Mouse (Mus musculus): ENCODE data around the gene Zmynd10. TPM values are rescaled to one million over a fixed set of nuclear protein-coding genes. Genes with fewer than 3 reads are reported as not detected.

Gene Zmynd10
- polyA plus RNA-seq, 1 experiment from 2014 or later = 2.1 TPM

DNA sequence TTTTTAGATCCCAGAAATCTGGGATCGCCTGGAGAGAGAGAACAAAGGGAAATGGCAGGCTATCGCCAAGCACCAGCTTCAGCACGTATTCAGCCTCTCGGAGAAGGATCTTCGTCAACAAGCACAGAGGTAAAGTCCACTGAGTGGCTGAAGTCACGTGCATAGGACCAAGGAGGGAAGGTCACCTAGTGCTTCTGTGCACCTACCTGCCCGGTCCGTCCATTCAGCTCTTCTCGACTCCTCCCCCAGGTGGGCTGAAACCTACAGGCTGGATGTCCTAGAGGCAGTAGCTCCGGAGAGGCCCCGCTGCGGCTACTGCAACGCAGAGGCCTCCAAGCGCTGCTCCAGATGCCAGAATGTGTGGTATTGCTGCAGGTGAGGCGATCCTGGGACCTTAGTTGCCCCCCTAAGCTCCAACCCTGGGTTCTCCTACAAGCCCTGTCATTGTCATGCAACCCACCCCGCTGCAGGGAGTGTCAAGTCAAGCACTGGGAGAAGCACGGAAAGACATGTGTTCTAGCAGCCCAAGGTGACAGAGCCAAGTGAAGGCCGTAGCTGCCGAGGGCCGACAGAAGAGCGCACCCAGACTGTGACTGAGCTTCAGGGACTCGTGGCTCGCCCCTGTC, 3.5 kb downstream of the Zmynd10 start:
- WGBS = 28% methylated on average over 23 of the region's 23 CpGs
- H3K4me1 ChIP-seq = peaks cover 62% of the 10 kb centered on the region
- H3K9ac ChIP-seq = peak overlapping the region; percentile 84
- H3K27ac ChIP-seq = peak overlapping the region; percentile 73; the same call in 1 of the 2 replicates
- no peak for ATAC-seq (ENCODE audit: insufficient number of reproducible peaks, insufficient read depth, low FRiP score, low TSS enrichment, low read depth)
- peak overlapping the region; percentile 96 for H3K4me2 ChIP-seq
- H3K36me3 ChIP-seq = no peaks in the 10 kb centered on the region
- no peaks in the 10 kb centered on the region for H3K9me3 ChIP-seq
- H3K4me3 ChIP-seq = peak overlapping the region; percentile 56
- 0 out of 2 replicates have a peak, but pooled peaks cover 7% of the 10 kb centered on the region for H3K27me3 ChIP-seq

DNA sequence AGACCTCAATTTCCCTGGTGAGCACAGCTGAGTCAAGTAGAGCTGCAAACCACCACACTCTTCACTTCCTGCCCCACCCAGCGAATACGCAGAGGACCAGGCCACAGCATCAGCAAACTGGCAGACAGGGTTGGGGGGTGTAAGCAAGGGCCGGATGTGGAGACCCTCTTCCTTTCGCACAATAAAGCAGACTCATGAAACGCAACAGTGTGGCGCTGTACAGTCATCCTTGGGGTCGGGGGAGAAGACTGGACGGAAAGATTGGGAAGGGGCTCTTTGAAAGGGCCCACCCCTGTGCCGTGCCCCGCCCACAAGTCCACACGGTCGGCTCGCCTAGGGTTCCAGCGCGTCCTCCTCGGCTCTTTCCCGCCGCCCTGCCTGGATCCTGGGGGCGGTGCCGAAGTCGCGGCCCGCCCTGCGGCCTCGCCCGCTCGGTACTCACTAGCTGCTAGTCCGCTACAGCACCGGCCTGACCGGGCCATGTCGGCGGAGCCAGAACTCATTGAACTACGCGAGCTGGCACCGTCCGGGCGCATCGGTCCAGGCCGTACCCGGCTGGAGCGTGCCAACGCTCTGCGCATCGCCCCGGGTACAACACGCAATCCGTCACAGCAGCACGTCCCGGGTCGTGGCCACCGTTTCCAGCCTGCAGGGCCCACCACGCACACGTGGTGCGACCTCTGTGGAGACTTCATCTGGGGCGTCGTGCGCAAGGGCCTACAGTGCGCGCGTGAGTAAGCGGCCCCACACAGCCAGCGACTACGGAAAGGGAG, 4.2 kb downstream of the Zmynd10 start, which contains the start of gene Rassf1:
Gene Rassf1 (plus strand): TSS at position 439 of the 773 bp plus-strand sequence.
- WGBS = under 1% methylated on average over 63 of the region's 63 CpGs
- H3K36me3 ChIP-seq = no peaks in the 10 kb centered on the region
- H3K9ac ChIP-seq = peak within 1 kb of the TSS; percentile 84
- no peak for ATAC-seq (ENCODE audit: insufficient number of reproducible peaks, insufficient read depth, low FRiP score, low TSS enrichment, low read depth)
- H3K9me3 ChIP-seq = no peaks in the 10 kb centered on the region
- H3K4me1 ChIP-seq = peaks cover 62% of the 10 kb centered on the region
- peak within 1 kb of the TSS; percentile 56 for H3K4me3 ChIP-seq
- 0 out of 2 replicates have a peak, but pooled peaks cover 7% of the 10 kb centered on the region for H3K27me3 ChIP-seq
- H3K4me2 ChIP-seq = peak within 1 kb of the TSS; percentile 96
- H3K27ac ChIP-seq = peak within 1 kb of the TSS; percentile 73

DNA sequence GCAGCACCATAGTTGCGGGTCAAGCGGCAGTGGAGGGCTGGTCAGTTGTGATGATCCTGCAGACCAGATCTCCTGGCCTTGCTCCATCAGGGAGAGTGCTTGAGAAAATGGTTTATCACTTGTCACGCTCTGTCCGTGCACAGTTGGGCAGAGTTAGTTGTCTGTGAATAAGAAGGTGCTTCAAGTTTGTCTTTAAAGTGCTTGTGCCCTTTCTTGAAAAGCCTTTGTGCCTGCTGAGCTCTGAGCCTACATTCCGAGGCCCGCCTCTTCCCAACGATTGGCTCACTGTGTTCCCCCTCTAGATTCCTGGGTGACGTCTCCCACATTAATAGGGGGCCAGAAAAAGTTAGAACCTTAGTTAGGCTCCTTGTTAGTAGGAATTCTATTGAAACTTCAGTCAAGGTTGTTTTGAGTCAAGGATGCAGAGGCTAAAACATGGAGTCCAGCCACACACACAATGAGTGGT, 4.8 kb downstream of the Zmynd10 start:
- H3K4me2 ChIP-seq = peak overlapping the region; percentile 96
- H3K36me3 ChIP-seq = peaks cover 4% of the 10 kb centered on the region
- peak overlapping the region; percentile 56 for H3K4me3 ChIP-seq
- H3K9ac ChIP-seq = peak overlapping the region; percentile 84
- H3K27ac ChIP-seq = peak overlapping the region; percentile 73
- H3K27me3 ChIP-seq = 0 out of 2 replicates have a peak, but pooled peaks cover 7% of the 10 kb centered on the region
- 8% methylated on average over 8 of the region's 8 CpGs for WGBS
- H3K4me1 ChIP-seq = peaks cover 62% of the 10 kb centered on the region
- no peak for ATAC-seq (ENCODE audit: insufficient number of reproducible peaks, insufficient read depth, low FRiP score, low TSS enrichment, low read depth)
- no peaks in the 10 kb centered on the region for H3K9me3 ChIP-seq

DNA sequence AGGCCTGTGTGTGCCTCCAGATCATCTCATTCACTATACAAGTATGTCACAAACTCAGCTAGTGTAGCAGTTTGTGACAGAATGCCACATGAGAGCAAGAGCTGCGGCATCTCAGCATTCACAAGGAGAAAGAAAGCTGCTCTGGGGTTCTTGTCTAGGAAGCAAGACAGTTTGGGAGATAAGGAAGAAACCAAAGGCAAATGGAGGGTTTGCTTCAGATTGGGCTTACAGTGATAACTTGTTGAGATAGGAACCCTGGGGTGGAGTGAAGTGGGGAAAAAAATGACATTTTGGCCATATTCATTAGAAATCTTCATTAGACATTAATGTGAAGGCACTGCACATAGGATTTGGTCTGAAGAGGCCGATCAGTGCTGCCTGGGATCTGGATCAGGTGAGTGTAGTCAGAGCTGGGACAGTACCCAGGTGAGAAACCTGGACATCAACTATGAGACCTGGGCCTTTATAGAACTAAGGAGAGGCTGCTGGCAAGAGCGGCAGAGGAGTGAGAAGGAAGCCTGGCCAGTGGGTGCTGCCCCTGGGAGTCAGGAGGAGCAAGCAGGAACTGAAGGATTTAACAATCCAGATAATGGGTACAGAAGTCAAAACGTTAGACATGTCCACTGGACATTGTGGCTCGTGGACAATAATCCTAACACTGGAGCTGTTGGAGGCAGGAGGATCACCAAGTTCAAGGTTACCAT, 5.7 kb downstream of the Zmynd10 start:
- Histone ChIP-seq H3K4me3 (peak overlapping the region; percentile 66), H3K4me2 (peak overlapping the region; percentile 96)

DNA sequence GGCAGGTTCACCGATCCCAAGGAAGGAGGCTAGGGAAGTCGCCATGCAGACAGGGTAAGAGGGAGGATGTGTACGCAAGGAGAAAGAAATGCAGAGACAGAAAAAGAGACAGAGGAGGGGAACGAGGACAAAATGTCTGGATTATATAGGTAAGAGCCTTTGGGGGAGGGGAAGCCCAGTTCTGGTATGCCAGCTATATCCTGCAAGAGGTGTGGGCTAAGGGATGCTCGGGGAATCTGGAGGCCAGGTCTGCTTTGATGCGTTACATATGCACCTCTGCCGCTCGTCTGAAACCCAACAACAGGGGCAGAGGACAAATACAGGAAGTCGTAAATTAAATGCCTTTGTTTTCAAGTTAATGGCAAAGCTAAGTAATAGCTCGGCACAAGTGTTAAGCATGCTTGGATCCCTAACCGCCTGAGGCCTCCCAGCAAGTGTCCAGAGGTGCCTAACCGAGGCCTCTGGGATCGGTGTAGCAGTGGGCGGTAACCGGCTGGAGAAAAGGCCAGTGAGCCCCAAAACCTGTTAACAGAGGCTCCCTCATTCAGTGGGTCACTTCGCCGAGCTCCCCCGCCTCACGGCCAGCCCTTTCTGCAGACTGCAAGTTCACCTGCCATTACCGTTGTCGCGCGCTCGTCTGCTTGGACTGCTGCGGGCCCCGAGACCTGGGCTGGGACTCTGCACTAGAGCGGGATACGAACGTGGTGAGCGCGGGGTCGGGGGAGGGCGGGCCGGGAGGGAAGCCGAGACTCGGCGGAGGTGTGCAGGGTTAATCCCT, 6.6 kb downstream of the Zmynd10 start:
- Histone ChIP-seq H3K4me2 (peak overlapping the region; percentile 96), H3K4me1 (peaks cover 57% of the 10 kb centered on the region), H3K27me3 (0 out of 2 replicates have a peak, but pooled peaks cover 7% of the 10 kb centered on the region), H3K27ac (peak overlapping the region; percentile 95), H3K36me3 (peaks cover 22% of the 10 kb centered on the region), H3K9me3 (no peaks in the 10 kb centered on the region), H3K9ac (peak overlapping the region; percentile 78), H3K4me3 (peak overlapping the region; percentile 66)
- ATAC-seq (ENCODE audit: insufficient number of reproducible peaks, insufficient read depth, low FRiP score, low TSS enrichment, low read depth) = peak; percentile 45
- WGBS = 5% methylated on average over 37 of the region's 37 CpGs

More for the DNA sequence above, 5.7 kb downstream of the Zmynd10 start:
- Histone ChIP-seq H3K27ac (no peak overlapping the region), H3K27me3 (0 out of 2 replicates have a peak, but pooled peaks cover 7% of the 10 kb centered on the region), H3K36me3 (peaks cover 13% of the 10 kb centered on the region), H3K9ac (peak overlapping the region; percentile 78), H3K4me1 (peaks cover 57% of the 10 kb centered on the region), H3K9me3 (no peaks in the 10 kb centered on the region)
- ATAC-seq (ENCODE audit: insufficient number of reproducible peaks, insufficient read depth, low FRiP score, low TSS enrichment, low read depth) = no peak
- 79% methylated on average over 5 of the region's 5 CpGs for WGBS

DNA sequence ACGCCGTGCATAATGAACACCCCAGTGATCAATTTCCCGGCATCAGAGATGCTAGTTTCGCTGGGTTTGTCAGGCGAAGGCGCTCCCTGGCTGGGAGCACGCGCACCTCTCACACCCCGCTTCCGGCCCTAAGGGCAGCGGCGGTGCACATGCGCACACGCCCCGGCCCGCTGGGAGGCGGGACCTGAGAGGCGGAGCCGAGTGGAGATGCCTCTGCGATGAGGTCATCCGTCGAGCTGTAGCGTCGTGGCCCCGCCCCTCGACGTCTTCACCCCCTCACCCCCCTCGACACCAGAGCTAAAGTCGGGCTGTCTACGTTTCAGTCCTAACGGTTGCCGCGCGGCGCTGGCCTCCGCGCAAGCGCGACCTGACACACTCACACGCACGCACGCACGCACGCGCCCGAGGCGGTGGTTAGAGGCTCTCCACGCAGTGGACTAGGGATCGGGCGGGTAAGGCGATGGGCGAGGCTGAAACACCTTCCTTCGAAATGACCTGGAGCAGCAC, 7.3 kb downstream of the Zmynd10 start:
- ATAC-seq (ENCODE audit: insufficient number of reproducible peaks, insufficient read depth, low FRiP score, low TSS enrichment, low read depth) = peak; percentile 85
- H3K36me3 ChIP-seq = peaks cover 28% of the 10 kb centered on the region
- H3K4me3 ChIP-seq = peak overlapping the region; percentile 66
- peak overlapping the region; percentile 86 for H3K9ac ChIP-seq
- H3K27me3 ChIP-seq = 0 out of 2 replicates have a peak, but pooled peaks cover 7% of the 10 kb centered on the region
- H3K4me2 ChIP-seq = peak overlapping the region; percentile 96
- WGBS = 0% methylated on average over 53 of the region's 53 CpGs
- H3K9me3 ChIP-seq = no peaks in the 10 kb centered on the region
- H3K4me1 ChIP-seq = peaks cover 57% of the 10 kb centered on the region
- peak overlapping the region; percentile 95 for H3K27ac ChIP-seq

DNA sequence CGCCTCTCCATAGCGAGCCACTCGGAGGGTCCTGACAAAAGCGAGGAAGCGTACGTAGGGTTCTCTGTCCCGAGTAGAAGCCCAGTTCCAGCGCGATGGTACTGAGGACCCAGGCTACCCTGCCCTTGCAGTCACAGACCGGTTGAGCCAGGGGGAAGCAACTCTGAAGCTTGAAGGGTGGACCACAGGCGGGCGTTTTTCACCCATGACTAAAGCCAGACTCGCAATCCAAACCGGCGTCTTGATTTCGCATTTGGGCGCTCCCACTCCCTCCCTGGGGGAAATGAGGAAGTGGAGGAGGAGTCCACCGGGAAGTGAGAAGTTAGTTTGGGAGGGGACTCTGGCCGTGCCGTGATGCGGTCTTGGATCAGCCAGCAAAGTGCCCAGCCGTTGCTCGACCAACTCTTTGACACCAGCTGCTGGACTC, 7.9 kb downstream of the Zmynd10 start:
- H3K9me3 ChIP-seq = no peaks in the 10 kb centered on the region
- under 1% methylated on average over 23 of the region's 23 CpGs for WGBS
- peak overlapping the region; percentile 96 for H3K4me2 ChIP-seq
- H3K27ac ChIP-seq = peak overlapping the region; percentile 95
- peaks cover 35% of the 10 kb centered on the region for H3K36me3 ChIP-seq
- H3K9ac ChIP-seq = peak overlapping the region; percentile 86
- peaks cover 57% of the 10 kb centered on the region for H3K4me1 ChIP-seq
- peak; percentile 16; the same call in 1 of the 2 replicates for ATAC-seq (ENCODE audit: insufficient number of reproducible peaks, insufficient read depth, low FRiP score, low TSS enrichment, low read depth)
- H3K4me3 ChIP-seq = peak overlapping the region; percentile 66
- H3K27me3 ChIP-seq = 0 out of 2 replicates have a peak, but pooled peaks cover 7% of the 10 kb centered on the region

DNA sequence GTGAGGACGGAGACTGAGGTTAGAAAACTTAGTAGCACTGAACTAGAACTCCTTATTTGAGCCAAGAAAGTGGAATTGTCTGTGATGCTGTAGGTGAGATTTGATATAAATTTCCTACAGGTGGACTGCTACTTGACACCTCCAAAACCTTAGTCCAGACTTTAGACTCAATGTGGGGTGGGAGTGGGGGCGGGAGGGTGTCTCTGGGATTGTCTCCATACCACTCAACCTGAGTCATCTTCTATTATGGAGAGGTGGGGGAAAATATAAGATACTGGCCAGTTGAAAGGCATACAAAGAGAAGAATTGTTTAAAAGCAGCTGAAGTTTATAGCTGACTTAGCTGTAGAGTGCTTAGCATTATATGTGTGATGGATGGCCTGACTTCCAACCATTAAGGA, 8.6 kb downstream of the Zmynd10 start:
- H3K4me2 ChIP-seq = peak overlapping the region; percentile 96
- 36% methylated on average over 2 of the region's 2 CpGs for WGBS
- peaks cover 41% of the 10 kb centered on the region for H3K36me3 ChIP-seq
- H3K9ac ChIP-seq = peak overlapping the region; percentile 86
- H3K27ac ChIP-seq = peak overlapping the region; percentile 95
- no peak for ATAC-seq (ENCODE audit: insufficient number of reproducible peaks, insufficient read depth, low FRiP score, low TSS enrichment, low read depth)
- 0 out of 2 replicates have a peak, but pooled peaks cover 1% of the 10 kb centered on the region for H3K27me3 ChIP-seq
- H3K4me1 ChIP-seq = peaks cover 52% of the 10 kb centered on the region
- H3K9me3 ChIP-seq = no peaks in the 10 kb centered on the region
- H3K4me3 ChIP-seq = peak overlapping the region; percentile 66

DNA sequence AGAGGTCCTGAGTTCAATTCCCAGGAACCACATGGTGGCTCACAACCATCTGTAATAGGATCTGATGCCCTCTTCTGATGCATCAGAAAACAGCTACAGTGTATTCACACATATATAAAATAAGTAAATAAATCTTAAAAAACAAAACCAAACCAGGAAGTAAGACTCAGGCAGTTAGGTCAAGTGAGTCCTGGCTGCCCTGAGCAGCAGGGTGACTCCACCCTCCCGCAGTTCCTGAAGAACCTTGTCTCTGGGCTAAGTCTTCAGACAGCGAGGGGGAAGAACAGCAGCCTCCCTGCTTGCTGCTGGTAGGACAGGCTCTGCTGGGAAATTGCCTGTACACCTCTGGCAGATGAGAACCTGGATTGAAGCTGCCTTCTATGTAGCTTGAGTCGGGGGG, 9.2 kb downstream of the Zmynd10 start:
- ATAC-seq (ENCODE audit: insufficient number of reproducible peaks, insufficient read depth, low FRiP score, low TSS enrichment, low read depth) = no peak
- Histone ChIP-seq H3K4me3 (peak overlapping the region; percentile 66), H3K9me3 (no peaks in the 10 kb centered on the region), H3K9ac (peak overlapping the region; percentile 86; the same call in 1 of the 2 replicates), H3K36me3 (peaks cover 48% of the 10 kb centered on the region), H3K27me3 (no peaks in the 10 kb centered on the region), H3K27ac (no peak overlapping the region), H3K4me2 (peak overlapping the region; percentile 96), H3K4me1 (peaks cover 46% of the 10 kb centered on the region)
- WGBS = 71% methylated on average over 3 of the region's 3 CpGs

DNA sequence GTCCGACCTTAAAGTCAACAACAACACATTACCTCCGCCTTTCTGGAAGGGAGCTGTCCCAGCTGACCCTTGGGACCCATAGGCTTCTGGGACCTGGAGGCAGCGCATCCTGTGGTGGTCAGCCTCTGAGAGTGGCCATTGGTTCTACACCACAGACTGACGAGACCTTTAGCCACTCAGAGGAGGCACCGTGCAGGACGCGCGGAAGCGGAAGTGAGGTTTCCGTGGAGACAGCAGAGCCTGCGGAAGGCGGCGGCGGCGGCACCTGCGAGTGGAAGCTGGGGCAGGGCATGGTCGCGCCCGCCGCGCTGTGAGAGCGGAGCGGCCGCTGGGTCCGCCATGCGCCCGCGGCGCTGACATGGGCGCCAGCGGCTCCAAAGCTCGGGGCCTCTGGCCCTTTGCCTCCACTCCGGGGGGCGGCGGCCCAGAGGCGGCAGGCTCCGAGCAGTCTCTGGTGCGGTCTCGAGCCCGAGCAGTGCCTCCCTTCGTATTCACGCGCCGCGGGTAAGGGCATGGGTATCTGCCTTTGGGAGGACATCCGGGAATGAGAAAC, 16.0 kb downstream of the Zmynd10 start, which contains the start of gene Tusc2:
Gene Tusc2 (plus strand): TSS at position 227 of the 553 bp plus-strand sequence.
- 0% methylated on average over 44 of the region's 46 CpGs for WGBS
- H3K4me2 ChIP-seq = peak within 1 kb of the TSS; percentile 83

More for the DNA sequence above, 16.0 kb downstream of the Zmynd10 start, which contains the start of gene Tusc2:
- Histone ChIP-seq H3K9ac (peak within 1 kb of the TSS; percentile 87), H3K36me3 (peaks cover 59% of the 10 kb centered on the region), H3K27ac (peak within 1 kb of the TSS; percentile 51; the same call in 1 of the 2 replicates), H3K27me3 (no peaks in the 10 kb centered on the region), H3K4me1 (peaks cover 42% of the 10 kb centered on the region), H3K9me3 (no peaks in the 10 kb centered on the region), H3K4me3 (peak within 1 kb of the TSS; percentile 91)
- peak; percentile 87 for ATAC-seq (ENCODE audit: insufficient number of reproducible peaks, insufficient read depth, low FRiP score, low TSS enrichment, low read depth)
